Mouse (Mus musculus): ENCODE results near the gene Clec2g. TPM values are rescaled to one million over a fixed set of nuclear protein-coding genes. Genes with fewer than 3 reads are reported as not detected.
"Not testable (repeated sequence)": the region's sequence is repeated elsewhere in the genome, so short reads cannot be mapped to it uniquely, and the experiment has no call there.

The Clec2g gene
- polyA plus RNA-seq (2012; rRNA removed) = 0.17 and 0.66 TPM in 2 replicates

DNA sequence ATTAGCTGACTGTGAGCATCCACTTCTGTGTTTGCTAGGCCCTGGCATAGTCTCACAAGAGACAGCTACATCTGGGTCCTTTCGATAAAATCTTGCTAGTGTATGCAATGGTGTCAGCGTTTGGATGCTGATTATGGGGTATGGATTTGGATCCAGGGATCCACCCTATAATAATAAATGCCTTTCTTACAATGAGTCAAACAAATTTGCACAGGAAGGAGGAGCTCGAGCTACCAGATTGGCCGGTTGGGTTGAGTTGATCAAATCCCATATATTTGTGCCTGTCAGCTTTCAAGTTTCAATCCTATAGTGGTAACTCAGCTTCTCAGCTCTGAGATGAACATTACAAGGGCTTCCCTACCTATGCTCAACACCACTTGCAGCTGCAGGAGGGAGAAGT lies at the start of gene Clec2g:
Clec2g (plus strand) TSS at position 301 of the 400 bp plus-strand sequence.
- not testable (repeated sequence) for DNase-seq (ENCODE audit: extremely low spot score in 1 of 2, low spot score in 1 of 2)

DNA sequence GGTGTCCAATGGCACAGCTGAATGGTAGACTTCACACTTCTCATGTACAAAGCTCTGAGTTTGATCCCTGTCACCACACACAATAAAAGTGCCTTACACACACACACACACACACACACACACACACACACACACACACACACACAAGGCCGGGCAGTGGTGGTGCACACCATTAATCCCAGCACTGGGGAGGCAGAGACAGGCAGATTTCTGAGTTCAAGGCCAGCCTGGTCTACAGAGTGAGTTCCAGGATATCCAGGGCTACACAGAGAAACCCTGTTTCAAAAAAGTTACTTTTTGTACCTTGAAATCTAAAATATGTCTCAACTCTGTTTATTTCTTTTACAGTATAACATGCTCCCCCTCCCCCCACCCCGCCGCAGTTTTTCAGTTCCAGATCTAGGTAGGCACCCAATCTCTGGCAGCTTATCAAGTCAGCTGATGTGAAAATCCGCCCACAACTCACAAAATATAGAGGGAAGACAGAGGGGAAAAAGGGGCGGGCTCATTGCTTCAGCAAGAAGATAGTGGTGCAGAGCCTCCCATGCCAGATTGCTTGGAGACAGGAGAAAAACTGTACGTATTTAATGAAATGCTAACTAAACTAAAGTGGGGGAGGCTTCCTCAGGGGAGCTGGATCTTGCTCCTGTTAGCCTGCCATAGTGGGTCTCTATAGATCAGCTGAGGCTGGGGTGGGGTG lies 46.9 kb upstream of the Clec2g start, which contains the start of gene Clec2i:
Clec2i (plus strand) TSS at position 498 of the 700 bp plus-strand sequence.
- DNase-seq (ENCODE audit: extremely low spot score in 1 of 2, low spot score in 1 of 2) = peak; percentile 11 to 74

DNA sequence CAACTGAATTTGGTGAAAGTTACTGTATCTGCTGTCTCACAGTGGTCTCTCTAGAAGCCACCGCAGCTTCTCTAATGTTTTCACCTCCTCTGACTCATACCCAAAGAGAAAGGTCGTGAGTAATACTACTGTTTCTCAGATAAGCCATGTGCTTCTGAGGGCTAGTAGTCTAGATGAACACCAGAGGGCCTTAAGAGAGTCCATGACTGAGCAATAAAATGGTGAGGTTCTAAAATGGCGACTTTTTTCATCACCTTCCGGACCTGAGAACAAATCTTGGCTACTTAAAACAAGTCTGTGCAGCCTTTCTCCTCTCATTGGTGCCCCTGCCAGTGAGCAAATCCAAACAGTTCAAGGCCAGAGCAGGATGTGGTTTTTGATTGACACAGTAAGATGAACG lies 45.3 kb upstream of the Clec2g start:
- no peak for DNase-seq (ENCODE audit: extremely low spot score in 1 of 2, low spot score in 1 of 2)

DNA sequence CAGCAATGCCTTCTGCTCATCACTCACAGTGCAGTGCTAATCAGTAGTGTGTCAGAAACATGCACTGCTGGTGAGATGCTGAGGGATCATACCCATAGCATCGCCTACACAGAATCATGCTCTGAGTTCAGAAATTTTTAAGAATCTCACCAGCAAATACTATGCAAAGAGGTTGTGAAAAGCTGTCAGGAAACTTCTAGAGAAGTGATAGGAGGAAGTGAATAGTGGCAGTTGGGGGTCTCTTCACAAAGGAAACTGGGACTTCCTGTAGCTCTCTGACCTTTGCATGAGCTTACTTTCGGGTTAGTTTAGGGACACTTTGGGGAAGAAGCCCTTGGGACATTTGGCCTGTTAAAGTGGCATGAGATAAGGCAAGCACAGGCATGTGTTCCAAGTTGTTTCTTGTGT lies 43.2 kb upstream of the Clec2g start, which contains the start of gene BC035044:
BC035044 (minus strand) TSS at position 179 of the 408 bp plus-strand sequence.
- DNase-seq (ENCODE audit: extremely low spot score in 1 of 2, low spot score in 1 of 2) = no peak

DNA sequence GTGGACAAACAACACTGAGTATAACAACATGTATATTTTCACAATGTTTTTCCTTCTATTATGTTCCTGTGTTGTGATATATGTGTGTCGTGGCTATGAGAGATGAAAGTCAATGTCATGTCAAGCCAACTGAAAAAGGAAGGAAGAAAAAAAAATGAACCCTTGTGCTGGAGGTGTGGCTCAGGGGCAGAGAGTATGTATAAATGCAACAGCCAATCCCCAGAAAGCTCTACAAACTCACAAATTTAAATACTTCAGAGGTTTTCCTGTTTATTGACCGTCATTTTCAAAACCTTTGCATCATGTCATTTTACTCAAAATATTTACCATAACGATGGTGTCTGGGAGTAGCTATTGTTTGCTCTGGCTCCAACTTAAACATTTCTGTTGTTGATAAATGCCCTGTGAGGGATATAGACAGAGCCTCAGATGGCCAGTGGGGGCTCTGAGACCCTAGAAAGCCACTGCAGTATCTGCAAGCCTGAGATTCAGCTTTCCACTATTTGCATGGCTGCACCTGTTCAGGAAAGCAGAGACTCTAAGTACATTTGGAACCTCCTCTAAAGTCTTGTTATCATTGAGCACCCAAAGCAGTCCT lies 38.7 kb upstream of the Clec2g start:
- no peak for DNase-seq (ENCODE audit: extremely low spot score in 1 of 2, low spot score in 1 of 2)

DNA sequence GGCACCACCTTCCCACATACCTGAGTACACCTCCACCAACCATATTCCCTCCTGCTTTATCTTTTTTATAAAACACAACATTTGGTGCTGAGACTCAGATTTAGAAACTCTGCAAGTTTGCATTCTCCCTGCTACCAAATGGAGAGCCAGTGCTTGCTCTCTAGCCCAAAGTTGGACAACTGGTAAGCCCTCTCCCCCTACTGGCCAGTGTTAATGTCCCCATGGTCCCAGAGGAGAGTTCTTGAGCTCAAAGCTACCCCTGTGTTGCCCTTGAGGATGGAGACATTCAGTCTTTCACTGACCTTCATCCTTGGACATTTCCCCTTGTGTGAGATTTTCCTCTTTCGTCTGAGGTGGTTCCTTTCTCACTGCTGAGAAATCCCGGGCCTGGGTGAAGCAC lies 34.1 kb upstream of the Clec2g start:
- no peak for DNase-seq (ENCODE audit: extremely low spot score in 1 of 2, low spot score in 1 of 2)

DNA sequence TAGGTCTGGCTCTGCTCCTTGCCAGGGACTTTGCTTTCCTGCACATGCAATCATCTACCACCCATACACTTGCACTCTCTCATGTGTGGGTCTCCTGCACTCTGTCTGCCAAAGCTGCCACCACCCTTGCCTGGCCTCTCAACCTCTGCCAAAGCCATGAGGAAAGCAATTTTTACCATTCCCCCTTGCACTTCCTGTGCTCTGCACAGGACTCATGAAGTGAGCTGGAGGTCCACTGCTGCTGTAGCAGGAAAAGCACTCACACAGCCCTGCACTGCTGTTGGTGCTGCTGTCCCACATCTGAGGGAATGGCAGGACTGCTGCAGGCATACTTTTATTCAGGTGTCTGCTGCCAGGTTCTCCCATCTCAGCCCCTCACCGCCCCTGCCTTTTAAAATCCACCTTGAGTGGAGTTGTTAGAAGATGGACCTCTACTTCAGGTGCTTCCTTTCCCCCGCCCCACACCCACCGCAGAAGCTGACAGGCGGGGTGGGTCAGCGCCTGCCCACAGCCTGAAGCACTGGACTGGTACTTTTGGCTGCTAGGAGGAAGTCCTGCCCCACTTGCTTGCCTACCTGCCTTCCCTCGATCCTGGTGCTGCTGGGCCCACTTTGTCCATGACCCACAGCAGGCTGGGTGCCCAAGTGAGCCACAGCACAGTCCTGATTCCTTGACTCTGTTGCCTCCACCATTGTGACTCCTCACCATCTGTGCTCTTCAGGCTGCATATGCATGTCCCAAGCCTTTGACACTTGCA lies 33.2 kb upstream of the Clec2g start:
- not testable (repeated sequence) for DNase-seq (ENCODE audit: extremely low spot score in 1 of 2, low spot score in 1 of 2)

DNA sequence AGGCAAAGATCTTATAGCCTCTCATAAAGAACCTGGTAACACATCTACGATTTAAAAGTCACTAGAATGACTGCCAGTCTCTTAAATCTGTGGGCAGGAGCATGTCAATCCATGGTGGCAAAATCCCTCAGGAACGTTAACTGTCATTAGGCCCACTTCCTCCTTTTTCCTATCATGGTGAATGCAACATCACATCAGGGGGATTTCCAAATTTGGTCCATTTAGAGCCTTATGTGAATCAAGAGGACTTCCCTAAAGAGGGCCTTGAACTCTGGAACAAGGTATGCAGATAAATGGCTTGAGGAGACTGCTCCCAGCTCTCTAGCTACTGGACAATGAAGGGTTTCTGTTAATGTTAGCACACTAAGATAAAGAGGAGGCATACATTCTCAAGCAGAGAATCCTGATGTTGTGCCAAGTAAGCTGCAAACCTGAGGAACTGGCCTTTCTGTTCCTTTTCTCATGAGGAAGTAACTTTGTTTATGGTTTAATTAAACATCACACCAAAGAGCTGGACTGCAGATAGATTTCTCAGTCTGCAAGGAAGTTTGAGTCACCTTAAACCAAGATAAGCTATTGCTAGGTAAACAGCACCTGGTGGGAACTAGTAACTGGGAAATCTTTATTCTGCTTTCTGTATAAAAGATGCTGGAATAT lies 20.5 kb upstream of the Clec2g start:
- no peak for DNase-seq (ENCODE audit: extremely low spot score in 1 of 2, low spot score in 1 of 2)

DNA sequence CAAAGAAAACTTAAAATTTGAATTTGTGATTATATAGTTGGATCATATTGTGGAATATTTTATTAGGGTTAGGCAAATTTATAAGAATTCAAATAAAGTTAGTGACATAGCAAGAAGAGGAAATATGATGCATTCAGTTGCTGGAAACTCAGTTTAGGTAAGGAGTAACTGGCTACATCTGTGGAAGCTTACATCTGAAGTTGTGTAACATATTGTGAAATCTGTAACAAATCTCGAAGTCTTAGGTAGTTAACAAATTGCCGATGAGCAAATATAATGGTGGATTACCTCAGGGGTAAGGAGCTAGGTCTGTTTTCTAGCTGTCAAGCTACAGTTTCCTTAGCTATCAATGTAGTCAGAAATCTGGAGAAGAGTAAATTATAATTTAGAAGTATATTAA lies 16.9 kb upstream of the Clec2g start:
- DNase-seq (ENCODE audit: extremely low spot score in 1 of 2, low spot score in 1 of 2) = no peak

DNA sequence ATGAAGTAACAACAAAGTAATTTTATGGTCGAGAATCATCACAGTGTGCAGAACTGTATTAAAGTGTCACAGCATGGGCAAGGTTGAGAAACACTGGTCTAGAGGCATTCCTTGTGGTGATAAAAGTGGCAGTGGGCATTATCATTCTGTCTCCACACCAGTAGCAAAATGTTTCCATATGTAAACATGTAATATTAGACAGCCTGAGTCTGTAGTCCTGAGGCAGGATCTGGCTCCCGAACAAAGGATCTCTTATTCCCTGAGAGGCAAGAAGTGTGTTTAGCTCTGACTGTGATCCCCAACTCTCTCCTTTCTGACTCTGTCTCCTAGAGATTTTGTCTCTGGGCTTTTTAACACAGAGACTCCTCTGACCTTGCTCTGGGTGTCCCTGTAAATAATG lies 1.1 kb upstream of the Clec2g start:
- DNase-seq (ENCODE audit: extremely low spot score in 1 of 2, low spot score in 1 of 2) = no peak

DNA sequence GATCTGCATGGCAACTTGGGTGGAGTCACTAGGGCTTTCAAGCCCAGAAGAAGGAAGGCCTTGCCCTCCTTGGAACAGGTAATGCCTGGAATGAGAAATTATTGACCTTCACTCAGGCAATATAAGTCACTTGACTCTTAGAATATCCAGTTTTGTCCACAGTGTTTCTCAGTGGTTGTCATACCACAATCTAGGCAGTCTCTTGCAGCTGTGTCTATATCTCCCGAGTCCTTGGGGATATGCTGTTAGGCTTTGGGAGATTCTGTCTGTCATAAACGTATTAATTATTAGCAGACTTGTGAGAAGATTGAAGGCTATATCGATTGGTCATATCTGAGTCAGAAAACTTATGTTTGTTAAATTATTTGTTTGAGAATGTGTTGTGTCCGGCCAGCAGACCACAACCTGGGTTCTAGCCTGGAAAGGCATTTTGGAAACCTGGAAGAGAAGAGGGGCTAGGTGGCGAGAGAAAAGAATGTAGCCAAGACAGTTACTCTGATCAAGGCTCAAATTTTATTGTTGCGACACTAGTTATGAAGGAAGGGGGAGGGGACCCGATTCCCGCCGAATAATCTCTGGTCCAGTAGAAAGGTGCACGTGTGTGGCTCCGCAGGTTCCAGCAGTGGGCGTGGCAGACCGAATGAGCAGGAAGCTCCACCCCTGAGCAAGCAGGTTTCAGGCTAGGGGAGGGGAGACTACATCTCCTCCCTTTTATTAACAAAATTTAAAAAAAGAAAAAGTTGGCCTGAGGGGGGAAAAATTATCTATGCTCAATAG lies 1.9 kb downstream of the Clec2g start:
- DNase-seq (ENCODE audit: extremely low spot score in 1 of 2, low spot score in 1 of 2) = not testable (repeated sequence)

DNA sequence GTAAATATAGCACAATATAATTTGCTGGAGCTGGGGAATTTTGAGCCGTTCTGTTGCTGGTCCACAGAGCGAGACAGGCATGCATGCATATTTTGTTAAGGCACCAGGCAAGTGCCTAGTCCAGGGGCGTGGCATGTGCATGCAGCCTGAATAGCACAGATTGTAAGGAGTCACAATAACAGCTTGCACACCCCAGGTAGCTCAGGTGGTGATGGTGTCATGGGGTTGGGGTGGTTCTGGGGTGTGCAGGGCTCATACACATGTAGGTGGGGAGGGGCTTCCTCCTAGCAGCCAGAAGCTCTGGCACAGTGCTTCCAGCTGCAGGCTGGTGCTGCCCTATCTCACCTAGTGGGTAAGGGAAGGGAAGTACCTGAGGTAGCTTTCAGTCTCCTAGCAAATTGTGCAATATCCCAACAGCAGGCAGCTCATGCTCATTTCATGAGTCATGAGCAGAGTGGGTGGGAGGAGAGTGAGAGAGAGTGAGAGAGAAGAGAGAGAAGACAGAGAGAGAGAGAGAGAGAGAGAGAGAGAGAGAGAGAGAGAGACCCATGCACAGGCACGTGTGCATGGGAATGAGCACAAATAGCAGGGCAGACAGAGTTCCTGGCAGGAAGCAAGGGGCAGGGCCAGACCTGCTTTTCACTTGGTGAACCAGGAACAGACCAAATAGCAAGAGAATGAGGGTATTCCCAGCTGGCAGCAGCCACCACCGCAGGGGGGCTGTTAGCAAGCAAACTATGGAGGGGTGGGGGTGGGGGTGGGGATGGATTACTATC lies 7.7 kb downstream of the Clec2g start:
- peak in 1 of 2 experiments; percentile 2 for DNase-seq (ENCODE audit: extremely low spot score in 1 of 2, low spot score in 1 of 2)

DNA sequence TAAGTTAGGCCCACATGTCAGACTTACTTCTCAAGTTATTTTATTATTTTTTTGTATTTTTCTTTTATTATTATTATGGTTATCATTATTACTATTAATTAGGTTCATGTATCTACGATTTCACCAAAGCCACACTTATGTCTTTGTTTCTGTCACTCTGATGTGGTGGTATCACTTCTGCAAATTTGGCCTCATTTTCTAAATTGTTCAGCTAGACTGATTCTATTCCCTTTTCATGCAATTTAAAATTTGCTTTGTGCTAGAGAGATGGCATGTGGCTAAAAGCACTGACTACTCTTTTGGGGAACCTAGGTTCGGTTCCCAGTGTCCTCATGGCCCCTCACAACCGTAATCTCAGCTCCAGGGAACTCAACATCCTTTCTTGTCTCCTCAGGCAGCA lies 11.4 kb downstream of the Clec2g start:
- DNase-seq (ENCODE audit: extremely low spot score in 1 of 2, low spot score in 1 of 2) = no peak

DNA sequence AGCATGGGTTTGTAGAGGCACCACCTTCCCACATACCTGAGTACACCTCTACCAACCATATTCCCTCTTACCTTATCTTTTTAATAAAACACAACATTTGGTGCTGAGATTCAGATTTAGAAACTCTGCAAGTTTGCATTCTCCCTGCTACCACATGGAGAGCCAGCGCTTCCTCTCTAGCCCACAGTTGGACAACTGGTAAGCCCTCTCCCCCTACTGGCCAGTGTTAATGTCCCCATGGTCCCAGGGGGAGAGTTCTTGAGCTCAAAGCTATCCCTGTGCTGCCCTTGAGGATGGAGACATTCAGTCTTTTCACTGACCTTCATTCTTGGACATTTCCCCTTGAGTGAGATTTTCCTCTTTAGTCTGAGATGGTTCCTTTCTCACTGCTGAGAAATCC lies 26.9 kb downstream of the Clec2g start:
- no peak for DNase-seq (ENCODE audit: extremely low spot score in 1 of 2, low spot score in 1 of 2)

DNA sequence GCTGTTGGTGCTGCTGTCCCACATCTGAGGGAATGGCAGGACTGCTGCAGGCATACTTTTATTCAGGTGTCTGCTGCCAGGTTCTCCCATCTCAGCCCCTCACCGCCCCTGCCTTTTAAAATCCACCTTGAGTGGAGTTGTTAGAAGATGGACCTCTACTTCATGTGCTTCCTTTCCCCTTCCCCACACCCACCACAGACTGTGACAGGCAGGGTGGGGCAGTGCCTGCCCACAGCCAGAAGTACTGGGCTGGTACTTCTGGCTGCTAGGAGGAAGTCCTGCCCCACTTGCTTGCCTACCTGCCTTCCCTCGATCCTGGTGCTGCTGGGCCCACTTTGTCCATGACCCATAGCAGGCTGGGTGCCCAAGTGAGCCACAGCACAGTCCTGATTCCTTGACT lies 27.9 kb downstream of the Clec2g start:
- DNase-seq (ENCODE audit: extremely low spot score in 1 of 2, low spot score in 1 of 2) = not testable (repeated sequence)

DNA sequence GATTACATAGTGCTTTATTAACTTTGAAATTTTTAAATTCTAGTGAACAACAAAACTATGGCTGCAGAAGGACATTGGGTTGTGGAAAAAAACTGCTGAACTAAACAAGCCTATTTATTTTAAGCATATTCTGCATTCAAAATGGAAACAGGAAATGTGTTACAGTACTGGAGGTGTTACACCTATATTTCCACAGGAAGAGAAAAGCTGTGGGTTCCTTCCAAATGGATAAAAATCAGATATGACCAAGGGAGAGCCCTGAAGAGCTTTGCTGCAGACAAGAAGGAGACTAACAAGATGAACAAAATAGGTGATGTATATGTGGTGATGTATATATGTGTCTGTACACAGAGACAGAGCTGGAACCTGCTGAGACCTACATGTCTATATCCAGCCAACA lies 30.3 kb downstream of the Clec2g start:
- no peak for DNase-seq (ENCODE audit: extremely low spot score in 1 of 2, low spot score in 1 of 2)

DNA sequence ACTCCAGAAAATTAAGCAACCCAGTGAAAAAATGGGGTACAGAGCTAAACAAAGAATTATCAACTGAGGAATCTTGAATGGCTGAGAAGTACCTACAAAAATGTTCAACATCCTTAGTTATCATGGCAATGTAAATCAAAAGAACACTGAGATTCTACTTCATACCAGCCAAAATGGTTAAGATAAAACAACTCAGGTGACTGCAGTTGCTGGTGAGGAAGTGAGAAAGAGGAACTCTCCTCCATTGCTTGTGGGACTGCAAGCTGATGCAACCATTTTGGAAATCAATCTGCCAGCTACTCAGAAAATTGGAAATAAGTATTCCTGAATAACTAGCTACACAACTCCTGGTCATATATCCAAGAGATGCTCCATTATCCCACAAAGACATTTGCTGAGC lies 34.3 kb downstream of the Clec2g start:
- no peak for DNase-seq (ENCODE audit: extremely low spot score in 1 of 2, low spot score in 1 of 2)

DNA sequence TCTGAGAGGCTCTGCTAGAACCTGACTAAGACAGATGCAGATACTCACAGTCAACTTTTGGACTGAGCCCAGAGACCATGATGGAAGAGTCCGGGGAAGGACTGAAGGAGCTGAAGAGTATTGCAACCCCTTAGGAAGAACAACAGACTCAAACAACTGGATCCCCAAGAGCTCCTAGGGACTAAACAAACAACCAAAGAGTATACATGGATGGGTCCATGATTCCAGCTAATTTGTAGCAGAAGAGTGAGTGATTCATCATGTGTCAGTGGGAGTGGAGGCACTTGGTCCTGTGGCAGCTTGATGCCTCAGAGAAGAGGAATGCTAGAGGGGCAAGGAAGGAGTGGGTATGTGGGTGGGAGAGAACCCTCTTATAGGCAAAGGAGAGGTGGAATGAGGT lies 35.6 kb downstream of the Clec2g start:
- DNase-seq (ENCODE audit: extremely low spot score in 1 of 2, low spot score in 1 of 2) = no peak

Data from frontal cortex, adult 2 months (tissue).